Mouse (Mus musculus): Measurements from ENCODE around the gene Vps11. TPM values are rescaled to one million over a fixed set of nuclear protein-coding genes. Genes with fewer than 3 reads are reported as not detected.

Gene Vps11
- 7.8 and 11.3 TPM in 2 replicates for polyA plus RNA-seq (2012; ENCODE audit: low replicate concordance)

DNA sequence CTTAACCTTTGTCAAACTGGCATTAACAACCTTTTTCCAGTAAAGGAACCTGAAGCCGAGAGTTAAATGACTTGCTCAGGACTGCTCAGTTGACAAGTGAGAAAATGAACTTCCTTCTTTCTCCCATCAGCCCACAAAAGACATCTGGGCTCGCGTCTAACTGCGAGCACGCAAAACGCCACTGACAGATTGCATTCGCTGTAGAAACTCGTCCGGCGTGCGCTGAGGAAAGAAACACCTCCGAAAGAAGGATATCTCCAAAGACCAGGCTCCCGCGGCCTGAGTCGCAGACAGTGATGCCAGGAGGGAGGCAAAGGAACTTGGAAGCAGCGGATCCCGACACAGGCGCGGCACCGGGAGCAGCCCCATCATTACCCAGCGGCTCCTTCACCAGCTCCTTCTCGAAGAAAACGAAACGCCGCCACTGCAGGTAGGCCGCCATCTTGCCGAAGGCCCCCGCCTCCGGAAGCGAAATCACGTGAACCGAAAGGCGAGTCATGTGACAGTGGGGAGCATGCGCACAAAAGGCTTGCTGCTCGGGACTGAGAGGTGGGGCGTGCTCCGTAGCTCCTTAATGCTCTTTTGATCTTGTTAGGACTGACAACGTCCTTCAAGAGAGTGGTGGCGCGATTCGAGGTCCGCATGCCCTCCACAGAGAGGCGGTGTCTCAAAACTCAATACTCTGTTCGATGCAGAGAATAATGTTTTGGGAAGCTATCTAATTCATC lies at the start of gene Vps11:
Vps11 (minus strand) TSS at position 481 of the 728 bp plus-strand sequence.

DNA sequence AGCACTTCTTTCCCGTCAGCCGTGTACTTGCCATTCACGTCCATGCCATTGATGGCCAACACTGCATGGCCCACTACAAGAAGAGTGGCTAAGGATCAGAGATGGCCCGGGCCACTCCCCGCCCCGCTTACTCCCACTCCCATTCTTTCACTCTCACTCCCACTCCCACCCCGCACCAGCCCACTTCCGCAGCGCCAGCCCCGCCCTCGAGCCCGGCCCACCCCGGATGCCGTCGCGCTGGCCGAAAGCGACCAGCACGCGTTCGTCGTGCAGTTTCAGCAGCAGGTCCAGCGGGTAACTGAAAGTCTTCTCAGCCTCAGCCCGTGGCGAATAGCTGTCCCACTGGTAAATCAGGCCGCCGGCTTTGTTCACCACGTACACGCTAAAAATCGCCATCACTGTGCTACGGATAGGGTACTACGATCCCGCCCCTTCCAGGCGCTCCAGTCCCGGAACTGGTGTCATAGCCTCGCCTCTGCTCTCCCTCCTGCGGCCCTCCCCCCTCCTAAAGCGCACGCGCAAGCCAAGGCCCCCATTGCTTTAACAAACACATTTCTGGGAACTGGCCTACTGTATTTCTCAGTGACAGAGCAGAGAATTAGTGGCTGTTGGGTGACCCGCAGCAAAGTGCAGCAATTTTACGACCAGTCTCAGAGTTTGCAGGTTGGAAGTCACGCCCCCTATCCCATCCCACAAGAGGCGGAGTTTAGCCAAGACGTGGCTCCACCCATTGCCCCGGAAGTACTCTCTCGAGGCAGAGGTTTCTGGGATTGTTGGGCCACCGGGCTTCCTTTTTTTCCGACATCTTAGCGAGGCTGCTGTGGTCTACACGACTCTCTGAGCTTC lies 45.7 kb upstream of the Vps11 start, which contains the start of the genes Rps25 and Trappc4:
Rps25 (plus strand) TSS at position 234 of the 846 bp plus-strand sequence.
Trappc4 (minus strand) TSS at position 695 of the 846 bp plus-strand sequence.

DNA sequence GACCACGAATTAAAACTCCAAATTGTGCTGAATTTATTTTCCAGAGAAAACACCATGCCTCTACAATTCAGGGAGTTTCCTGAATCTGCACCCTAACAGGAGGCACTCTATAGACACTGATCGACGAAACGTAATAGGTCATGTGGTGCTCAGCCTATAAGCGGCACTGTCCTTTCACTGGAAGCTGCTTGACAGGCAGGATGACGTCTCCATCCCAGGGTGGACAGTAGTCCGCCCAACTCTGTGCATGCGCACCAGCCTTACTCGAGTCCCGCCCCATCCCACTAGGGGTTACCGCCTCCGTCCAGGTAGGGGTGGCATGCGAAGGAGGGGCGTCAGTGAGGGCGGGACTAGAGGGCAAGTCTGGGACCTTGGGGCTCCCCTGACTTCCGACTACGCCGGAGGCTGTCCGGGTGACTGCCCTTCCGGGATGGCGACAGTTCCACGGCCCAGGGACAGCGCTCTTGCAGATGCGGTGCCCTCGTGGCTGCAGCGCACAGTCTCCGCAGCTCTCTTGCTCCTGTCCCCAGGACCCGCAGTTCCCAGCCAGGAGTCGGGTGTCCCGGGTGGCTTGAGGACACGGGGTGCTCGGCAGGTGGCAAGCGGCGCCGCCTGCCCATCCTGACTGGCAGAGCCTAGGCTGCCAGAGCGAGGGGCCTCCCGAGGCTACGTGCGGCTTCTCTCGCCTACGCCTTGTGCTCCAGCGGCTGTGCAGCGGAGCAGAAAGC lies 35.4 kb upstream of the Vps11 start, which contains the start of gene Slc37a4:
Slc37a4 (plus strand) TSS at position 169 of the 728 bp plus-strand sequence.

DNA sequence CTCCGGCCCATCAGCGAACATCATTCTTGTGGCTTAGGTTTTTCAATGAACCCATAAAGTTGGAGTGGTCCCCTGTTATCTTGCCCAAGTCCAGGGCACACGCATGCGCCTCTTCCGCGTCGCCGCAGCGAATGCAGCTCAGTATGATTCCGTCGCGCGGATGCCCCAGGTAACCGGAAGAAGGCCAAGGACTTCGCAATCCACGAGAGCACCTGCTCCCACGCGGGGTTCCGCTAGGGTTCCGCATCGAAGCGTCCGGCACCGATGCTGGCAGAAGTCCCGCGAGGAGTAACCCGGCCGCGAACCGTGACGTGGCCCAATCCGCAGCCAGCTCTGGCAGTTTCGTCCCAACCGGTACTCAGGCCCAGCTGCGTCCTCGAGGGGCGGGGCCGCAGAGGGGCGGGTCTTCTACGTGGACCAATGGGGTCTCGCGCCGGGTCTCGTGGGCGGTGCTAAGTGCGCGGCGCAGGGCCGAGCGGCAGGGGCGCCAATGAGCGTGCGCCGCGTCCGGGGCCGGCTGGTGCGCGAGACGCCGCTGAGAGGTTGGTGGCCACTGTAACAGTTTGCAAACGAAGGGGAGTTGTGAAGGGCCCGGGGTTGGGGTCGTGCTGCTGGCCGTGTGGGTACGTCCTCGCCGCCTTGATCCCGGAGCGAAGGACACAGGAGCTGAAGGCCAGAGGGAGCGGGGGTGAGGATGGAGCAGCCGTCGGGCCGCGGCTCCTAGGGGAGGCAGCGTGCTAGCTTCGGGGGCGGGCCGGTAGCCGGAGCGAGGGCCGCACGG lies 17.8 kb upstream of the Vps11 start, which contains the start of gene Hyou1:
Hyou1 (plus strand) TSS at position 437 of the 781 bp plus-strand sequence.

DNA sequence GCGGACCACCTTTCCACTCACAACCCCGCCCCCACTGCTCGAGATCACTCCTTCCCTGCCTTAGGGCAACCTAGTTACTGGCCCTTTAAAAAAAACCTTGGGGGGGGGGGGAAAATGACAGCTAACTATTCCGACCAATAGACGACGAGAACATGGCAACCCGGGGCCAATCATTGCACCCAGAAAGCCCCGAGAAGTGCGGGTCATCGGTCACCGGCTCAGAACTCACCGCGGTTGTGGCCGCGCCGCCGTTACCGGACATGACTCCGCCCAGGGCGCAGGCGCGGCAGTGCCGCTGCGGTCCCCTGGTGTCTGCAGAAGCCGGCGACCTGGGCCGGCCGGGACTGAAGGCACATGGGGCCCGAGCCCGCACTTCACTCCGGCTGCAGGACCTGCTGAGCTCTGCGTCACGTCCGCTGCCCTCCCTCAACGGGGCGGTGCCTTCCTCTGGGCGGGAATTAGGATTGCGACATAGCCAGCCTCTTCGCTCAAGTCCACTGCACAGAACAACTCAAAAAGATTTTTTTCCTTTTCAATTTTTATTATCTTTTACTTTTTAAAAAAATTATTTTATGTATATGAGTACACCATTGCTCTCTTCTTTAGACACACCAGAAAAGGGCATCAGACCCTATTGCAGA lies 17.6 kb downstream of the Vps11 start, which contains the start of gene Hmbs:
Hmbs (minus strand) TSS at position 448 of the 641 bp plus-strand sequence.

DNA sequence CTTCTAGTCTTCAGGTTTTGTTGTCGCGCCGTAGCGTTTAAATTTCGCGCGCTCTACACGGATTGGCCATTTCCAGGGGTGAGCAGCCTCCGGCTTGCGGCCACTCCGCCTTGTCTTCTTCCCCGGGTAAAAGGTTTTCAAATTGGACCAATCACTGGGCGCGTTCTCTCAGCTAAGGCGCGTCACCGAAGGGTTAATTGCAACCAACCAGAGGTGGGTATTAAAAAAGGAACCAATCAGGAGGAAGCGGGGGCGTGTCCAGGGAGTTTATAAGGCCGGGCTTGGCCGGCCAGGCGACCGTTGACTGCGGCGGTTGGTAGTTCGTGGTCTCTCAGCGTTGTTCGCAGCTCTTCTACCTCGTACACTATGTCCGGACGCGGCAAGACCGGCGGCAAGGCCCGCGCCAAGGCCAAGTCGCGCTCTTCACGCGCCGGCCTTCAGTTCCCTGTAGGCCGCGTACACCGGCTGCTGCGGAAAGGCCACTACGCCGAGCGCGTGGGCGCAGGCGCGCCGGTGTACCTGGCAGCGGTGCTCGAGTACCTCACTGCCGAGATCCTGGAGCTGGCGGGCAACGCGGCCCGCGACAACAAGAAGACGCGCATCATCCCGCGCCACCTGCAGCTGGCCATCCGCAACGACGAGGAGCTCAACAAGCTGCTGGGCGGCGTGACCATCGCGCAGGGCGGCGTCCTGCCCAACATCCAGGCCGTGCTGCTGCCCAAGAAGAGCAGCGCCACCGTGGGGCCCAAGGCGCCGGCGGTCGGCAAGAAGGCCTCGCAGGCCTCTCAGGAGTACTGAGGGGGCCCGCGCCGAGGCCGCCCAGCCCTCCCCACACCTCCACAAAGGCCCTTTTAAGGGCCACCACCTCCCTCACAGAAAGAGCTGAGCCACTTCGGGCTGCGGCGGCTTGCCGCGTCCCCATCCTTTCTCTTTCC lies 26.8 kb downstream of the Vps11 start, which contains the start of gene H2afx:
H2afx (plus strand) TSS at position 299 of the 935 bp plus-strand sequence.

DNA sequence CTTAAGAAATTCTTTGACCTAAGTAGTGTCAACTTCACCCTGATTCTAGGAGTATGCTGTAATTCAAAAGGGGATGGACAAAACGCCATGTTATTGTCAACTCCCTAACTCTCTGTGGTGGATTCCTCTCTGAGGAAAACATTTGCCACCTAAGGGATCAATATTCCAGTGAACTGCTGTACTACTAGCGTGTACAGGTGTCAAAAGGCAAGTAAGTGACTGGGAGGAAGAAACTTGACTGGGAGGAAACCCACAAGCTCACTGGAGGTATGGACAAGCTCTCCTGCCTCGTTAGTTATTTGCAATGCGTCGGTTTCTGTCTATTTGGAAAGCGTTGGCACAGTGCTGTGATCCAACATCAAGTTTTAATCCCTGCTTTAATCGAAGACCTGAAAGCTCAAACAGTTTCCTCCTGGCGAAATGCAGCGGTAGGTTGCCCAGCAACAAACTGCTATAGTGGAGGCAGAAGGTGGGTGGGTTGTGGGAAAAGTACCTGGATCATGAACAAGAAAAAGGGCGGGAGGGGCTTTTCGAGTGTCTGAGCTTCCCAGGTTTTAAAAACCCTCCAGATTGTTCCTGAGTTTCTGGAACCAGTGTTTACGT lies 35.6 kb downstream of the Vps11 start, which contains the start of gene Dpagt1:
Dpagt1 (plus strand) TSS at position 252 of the 603 bp plus-strand sequence.

DNA sequence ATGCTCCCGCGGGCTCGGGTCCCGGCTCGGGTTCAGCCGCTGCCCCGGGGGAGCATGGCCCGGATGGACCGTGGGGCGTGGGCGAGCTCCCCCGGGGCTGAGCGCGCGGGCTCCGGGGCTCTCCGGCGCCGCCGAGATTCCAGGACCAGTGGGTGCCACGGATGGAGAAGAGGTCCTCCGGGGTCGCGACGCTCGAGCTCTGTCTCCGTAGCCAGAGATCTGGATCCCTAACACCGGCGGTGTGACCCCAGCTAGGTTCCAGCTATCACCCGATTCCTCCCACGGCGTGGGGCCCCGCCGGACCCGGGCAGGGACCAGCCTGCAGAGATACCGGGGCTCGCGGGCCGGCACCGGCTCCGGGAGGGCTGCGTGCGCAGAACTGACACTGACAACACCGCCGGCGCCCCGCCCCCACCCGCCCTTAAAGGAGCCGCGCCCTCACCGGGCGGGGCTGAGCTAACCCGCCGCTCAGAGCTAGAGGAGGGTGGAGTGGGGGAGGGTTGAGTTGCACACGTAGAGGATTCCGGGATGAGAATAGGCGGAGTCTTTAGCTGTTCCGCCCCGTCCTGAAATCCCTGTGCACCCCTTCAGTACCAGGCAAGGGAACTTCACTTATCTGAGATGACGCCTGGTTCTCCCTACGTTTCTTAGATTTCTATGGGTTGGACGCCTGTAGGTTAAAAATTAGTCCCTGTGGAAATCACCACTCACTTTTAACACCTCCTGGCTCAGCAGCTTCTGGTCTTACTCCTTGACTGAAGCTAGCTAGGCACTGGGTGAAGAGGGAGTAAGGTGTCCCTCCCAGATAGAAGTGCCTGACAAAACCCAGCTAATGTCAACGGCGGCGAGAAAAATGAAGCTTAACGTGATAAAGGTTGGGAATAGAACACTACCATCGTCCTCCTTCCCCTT lies 41.3 kb downstream of the Vps11 start, which contains the start of gene C2cd2l:
C2cd2l (minus strand) TSS at position 399 of the 912 bp plus-strand sequence.

DNA sequence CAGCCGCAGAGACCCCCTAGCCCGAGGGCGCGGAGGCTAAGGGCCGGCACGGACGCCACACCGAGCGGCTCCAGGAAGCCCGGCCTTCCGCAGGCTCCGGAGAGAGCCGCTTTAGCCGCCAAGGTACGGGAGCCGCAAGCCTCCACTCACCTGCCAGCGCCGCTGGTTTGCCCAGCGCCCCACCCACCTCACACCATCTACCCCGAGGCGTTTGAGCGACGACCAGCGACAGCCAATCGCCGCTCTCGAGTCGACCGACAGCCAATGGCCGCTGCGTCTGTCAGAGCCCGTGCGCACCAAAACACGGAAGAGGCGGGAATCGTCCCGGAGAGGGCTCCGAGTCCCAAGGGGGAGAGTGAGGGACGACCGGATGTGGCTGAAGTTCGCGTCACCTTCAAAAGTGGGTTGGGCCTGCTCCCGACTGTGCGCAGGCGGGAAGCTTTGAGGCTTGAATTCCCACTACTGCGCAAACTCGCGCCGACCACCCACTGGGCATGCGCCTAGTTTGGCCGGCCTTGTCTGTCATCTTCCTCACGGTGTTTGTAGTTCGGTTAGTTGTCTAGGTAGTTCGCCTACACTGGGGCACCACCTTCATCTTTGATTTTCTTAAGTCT lies 55.9 kb downstream of the Vps11 start, which contains the start of gene Hinfp:
Hinfp (minus strand) TSS at position 206 of the 614 bp plus-strand sequence.

Other genes starting within 250 kb of the Vps11 start
- gene Gm49380, start 248.2 kb downstream of the Vps11 start, polyA plus RNA-seq (2012; ENCODE audit: low replicate concordance): not detected in 2 replicates
- 33.2 and 75.2 TPM in 2 replicates for gene Rnf26, start 248.2 kb downstream of the Vps11 start, polyA plus RNA-seq (2012; ENCODE audit: low replicate concordance)
- gene Mcam, start 227.2 kb downstream of the Vps11 start, polyA plus RNA-seq (2012; ENCODE audit: low replicate concordance): 0.79 and 1.2 TPM in 2 replicates
- gene Cbl, start 127.6 kb downstream of the Vps11 start, polyA plus RNA-seq (2012; ENCODE audit: low replicate concordance): 11.0 and 15.0 TPM in 2 replicates
- gene Ccdc153, start 121.0 kb downstream of the Vps11 start, polyA plus RNA-seq (2012; ENCODE audit: low replicate concordance): not detected in 2 replicates
- gene Pdzd3, start 110.2 kb downstream of the Vps11 start, polyA plus RNA-seq (2012; ENCODE audit: low replicate concordance): 0.33 and 0.35 TPM in 2 replicates
- 3.5 and 3.6 TPM in 2 replicates for gene Nlrx1, start 93.1 kb downstream of the Vps11 start, polyA plus RNA-seq (2012; ENCODE audit: low replicate concordance)
- gene Abcg4, start 73.1 kb downstream of the Vps11 start, polyA plus RNA-seq (2012; ENCODE audit: low replicate concordance): 73.8 and 199 TPM in 2 replicates
- 7.4 and 9.9 TPM in 2 replicates for gene Hinfp, start 56.0 kb downstream of the Vps11 start, polyA plus RNA-seq (2012; ENCODE audit: low replicate concordance)
- gene C2cd2l, start 41.4 kb downstream of the Vps11 start, polyA plus RNA-seq (2012; ENCODE audit: low replicate concordance): 216 and 324 TPM in 2 replicates
- gene Dpagt1, start 35.7 kb downstream of the Vps11 start, polyA plus RNA-seq (2012; ENCODE audit: low replicate concordance): 8.4 and 13.8 TPM in 2 replicates
- 825 and 1,471 TPM in 2 replicates for gene H2afx, start 27.0 kb downstream of the Vps11 start, polyA plus RNA-seq (2012; ENCODE audit: low replicate concordance)
- gene Hmbs, start 17.4 kb downstream of the Vps11 start, polyA plus RNA-seq (2012; ENCODE audit: low replicate concordance): 173 and 677 TPM in 2 replicates
- gene Hyou1, start 17.8 kb upstream of the Vps11 start, polyA plus RNA-seq (2012; ENCODE audit: low replicate concordance): 25.8 and 40.4 TPM in 2 replicates
- 10.4 and 13.2 TPM in 2 replicates for gene Slc37a4, start 35.2 kb upstream of the Vps11 start, polyA plus RNA-seq (2012; ENCODE audit: low replicate concordance)
- gene Rps25, start 45.5 kb upstream of the Vps11 start, polyA plus RNA-seq (2012; ENCODE audit: low replicate concordance): 48.9 and 50.6 TPM in 2 replicates
- 5.6 and 13.4 TPM in 2 replicates for gene Trappc4, start 45.9 kb upstream of the Vps11 start, polyA plus RNA-seq (2012; ENCODE audit: low replicate concordance)
- 10.2 and 37.1 TPM in 2 replicates for gene Ccdc84, start 56.9 kb upstream of the Vps11 start, polyA plus RNA-seq (2012; ENCODE audit: low replicate concordance)
- gene Foxr1, start 79.5 kb upstream of the Vps11 start, polyA plus RNA-seq (2012; ENCODE audit: low replicate concordance): 1.5 TPM in 1 of 2 replicates, not detected in the other
- gene Upk2, start 93.3 kb upstream of the Vps11 start, polyA plus RNA-seq (2012; ENCODE audit: low replicate concordance): not detected in 2 replicates
- gene Bcl9l, start 121.2 kb upstream of the Vps11 start, polyA plus RNA-seq (2012; ENCODE audit: low replicate concordance): 36.8 and 56.9 TPM in 2 replicates
- gene Cxcr5, start 200.2 kb upstream of the Vps11 start, polyA plus RNA-seq (2012; ENCODE audit: low replicate concordance): 2.1 and 9.7 TPM in 2 replicates
- 30.0 and 54.1 TPM in 2 replicates for gene Ddx6, start 243.2 kb upstream of the Vps11 start, polyA plus RNA-seq (2012; ENCODE audit: low replicate concordance)